Mouse (Mus musculus) CH12.LX (cell line): Measurements from ENCODE around the gene Taf7l. TPM values are rescaled to one million over a fixed set of nuclear protein-coding genes. Genes with fewer than 3 reads are reported as not detected.

Source experiments
- DNase-seq: peaks from one replicate; pipeline ENCODE4 v3.0.0-alpha.2; 2013; ENCODE audit errors: extremely low read depth
- H3K27ac ChIP-seq: 2 replicates; pipeline ENCODE4 v1.5.1; 2012; ENCODE audit warnings: low read depth, mild to moderate bottlenecking, control low read depth, moderate library complexity; ENCODE audit not compliant: insufficient read depth
- H3K27me3 ChIP-seq: replicated peaks from 2 replicates; pipeline ENCODE3; 2012; ENCODE audit warnings: inconsistent platforms
- H3K36me3 ChIP-seq, 2 experiments: replicated peaks in 1 of 2; 2 replicates each; pipeline versions ENCODE3 to v1.6.1; 2012; ENCODE audit warnings: inconsistent platforms in 1 of 2, low read length in 1 of 2, mild to moderate bottlenecking in 1 of 2, mixed read lengths in 1 of 2, moderate library complexity in 1 of 2; ENCODE audit not compliant: control insufficient read depth in 1 of 2, insufficient read depth in 1 of 2
- H3K4me1 ChIP-seq, 2 experiments: 2 replicates each; pipeline ENCODE4 v1.6.1; 2012; ENCODE audit warnings: inconsistent platforms in 1 of 2, moderate library complexity in 1 of 2; ENCODE audit not compliant: insufficient read depth in 2 of 2, control insufficient read depth in 1 of 2
- H3K4me2 ChIP-seq: 2 replicates; pipeline ENCODE4 v1.6.1; 2012; ENCODE audit warnings: low read depth, mild to moderate bottlenecking, control low read depth; ENCODE audit not compliant: poor library complexity, insufficient read depth, severe bottlenecking
- H3K4me3 ChIP-seq, 3 experiments: fragments of 150-350 bp in 1 of 3; sonication (generic) in 1 of 3; replicated peaks in 1 of 3; 2 replicates each; pipeline versions ENCODE3 to v1.5.1; 2011 to 2012; ENCODE audit warnings: low read depth in 2 of 3, low read length in 2 of 3, mild to moderate bottlenecking in 2 of 3, moderate library complexity in 2 of 3, control low read depth in 1 of 3, improper control_type of control experiment in 1 of 3, inconsistent platforms in 1 of 3, mixed read lengths in 1 of 3; ENCODE audit not compliant: poor library complexity in 1 of 3
- H3K79me2 ChIP-seq: replicated peaks from 2 replicates; pipeline ENCODE4 v1.6.1; 2012; ENCODE audit warnings: mild to moderate bottlenecking, moderate library complexity; ENCODE audit not compliant: control insufficient read depth, poor library complexity, insufficient read depth, severe bottlenecking; ENCODE audit errors: extremely low read depth
- H3K9ac ChIP-seq: 2 replicates; pipeline ENCODE4 v1.6.1; 2012; ENCODE audit warnings: low read depth, mild to moderate bottlenecking, control low read depth, moderate library complexity; ENCODE audit not compliant: insufficient read depth
- H3K9me3 ChIP-seq: replicated peaks from 2 replicates; pipeline ENCODE3; 2012; ENCODE audit warnings: low read length, inconsistent platforms, mixed read lengths
- CTCF ChIP-seq, 2 experiments: IDR thresholded peaks in 1 of 2; conservative IDR thresholded peaks in 1 of 2; 2 replicates each; pipeline ENCODE4 v1.5.1; 2011 to 2012; ENCODE audit warnings: low read depth in 2 of 2, low read length in 2 of 2, improper control_type of control experiment in 1 of 2, inconsistent platforms in 1 of 2, mild to moderate bottlenecking in 1 of 2, moderate library complexity in 1 of 2
- ELF1 ChIP-seq: IDR thresholded peaks from 2 replicates; pipeline ENCODE4 v1.6.1; 2014; ENCODE audit warnings: low read depth, mild to moderate bottlenecking, inconsistent platforms, low read length, improper control_type of control experiment
- GABPA ChIP-seq: IDR thresholded peaks from 2 replicates; pipeline ENCODE4 v1.6.1; 2012; ENCODE audit warnings: low read depth, low read length, improper control_type of control experiment, inconsistent platforms; ENCODE audit not compliant: insufficient replicate concordance
- JUND ChIP-seq: conservative IDR thresholded peaks from 2 replicates; pipeline ENCODE4 v1.6.1; 2011; ENCODE audit warnings: low read depth, low read length, improper control_type of control experiment
- MEF2A ChIP-seq: IDR thresholded peaks from 2 replicates; pipeline ENCODE4 v1.6.1; 2014; ENCODE audit warnings: low read depth, mild to moderate bottlenecking, inconsistent platforms, low read length, improper control_type of control experiment, borderline replicate concordance
- PAX5 ChIP-seq: IDR thresholded peaks from 2 replicates; pipeline ENCODE4 v1.6.1; 2012; ENCODE audit warnings: low read length, inconsistent platforms, mixed read lengths
- POLR2A ChIP-seq: IDR thresholded peaks from 2 replicates; pipeline ENCODE4 v1.6.1; 2011; ENCODE audit warnings: low read depth, mild to moderate bottlenecking, improper control_type of control experiment, low read length
- RAD21 ChIP-seq: IDR thresholded peaks from 2 replicates; pipeline ENCODE4 v1.6.1; 2011; ENCODE audit warnings: low read depth, mild to moderate bottlenecking, low read length, improper control_type of control experiment, moderate library complexity
- RCOR1 ChIP-seq: conservative IDR thresholded peaks from 2 replicates; pipeline ENCODE4 v1.6.1; 2012; ENCODE audit warnings: low read depth, mild to moderate bottlenecking, inconsistent platforms, low read length, improper control_type of control experiment
- SIN3A ChIP-seq: IDR thresholded peaks from 2 replicates; pipeline ENCODE4 v1.6.1; 2012; ENCODE audit warnings: low read length, improper control_type of control experiment, inconsistent platforms
- SMC3 ChIP-seq: IDR thresholded peaks from 2 replicates; pipeline ENCODE4 v1.6.1; 2011; ENCODE audit warnings: low read depth, low read length, improper control_type of control experiment
- UBTF ChIP-seq: IDR thresholded peaks from 2 replicates; pipeline ENCODE4 v1.6.1; 2012; ENCODE audit warnings: low read depth, mild to moderate bottlenecking, inconsistent platforms, low read length, improper control_type of control experiment, moderate library complexity
- USF1 ChIP-seq: IDR thresholded peaks from 2 replicates; pipeline ENCODE4 v1.6.1; 2014; ENCODE audit warnings: low read depth, mild to moderate bottlenecking, inconsistent platforms, low read length, improper control_type of control experiment
- USF2 ChIP-seq: conservative IDR thresholded peaks from 2 replicates; pipeline ENCODE4 v1.6.1; 2011; ENCODE audit warnings: low read depth, low read length, improper control_type of control experiment
- ZNF384 ChIP-seq: IDR thresholded peaks from 2 replicates; pipeline ENCODE4 v1.6.1; 2012; ENCODE audit warnings: low read depth, low read length, improper control_type of control experiment, inconsistent platforms
- dilution Hi-C: fragments of 300-500 bp; cut with MboI; formaldehyde crosslinking; loops from 2 replicates; pipeline ENCODE4 v1.14.3; 2020; ENCODE audit warnings: low sequenced_read_pairs; ENCODE audit not compliant: extremely low pct_unique_long_range_greater_than_20kb, extremely low pct_ligation_motif_present
- in situ Hi-C: fragments of 300-500 bp; cut with MboI; formaldehyde crosslinking; loops from 3 replicates; pipeline ENCODE4 v1.14.3; 2019; ENCODE audit warnings: low sequenced_read_pairs, low pct_ligation_motif_present, low pct_unique_long_range_greater_than_20kb, mixed read lengths
- polyA plus RNA-seq: library from polyadenylated mRNA; unstranded; fragments of >175 nt; gene quantifications from 2 replicates; pipeline ENCODE4 v1.2.1, GENCODE M21; 2012; ENCODE audit warnings: low read depth; ENCODE audit not compliant: insufficient read length
- total RNA-seq, 2 experiments: library from RNA; depleted of rRNA; stranded (reverse); fragments of 300-350 nt in 1 of 2; fragments of >200 nt in 1 of 2; gene quantifications; 2 replicates each; pipeline ENCODE4 v1.2.3; 2012 to 2014

Gene Taf7l
- total RNA-seq (2012; rRNA removed) (not detected in 2 replicates), total RNA-seq (2014; rRNA removed) (not detected in 2 replicates), polyA plus RNA-seq (not detected in 2 replicates)

DNA sequence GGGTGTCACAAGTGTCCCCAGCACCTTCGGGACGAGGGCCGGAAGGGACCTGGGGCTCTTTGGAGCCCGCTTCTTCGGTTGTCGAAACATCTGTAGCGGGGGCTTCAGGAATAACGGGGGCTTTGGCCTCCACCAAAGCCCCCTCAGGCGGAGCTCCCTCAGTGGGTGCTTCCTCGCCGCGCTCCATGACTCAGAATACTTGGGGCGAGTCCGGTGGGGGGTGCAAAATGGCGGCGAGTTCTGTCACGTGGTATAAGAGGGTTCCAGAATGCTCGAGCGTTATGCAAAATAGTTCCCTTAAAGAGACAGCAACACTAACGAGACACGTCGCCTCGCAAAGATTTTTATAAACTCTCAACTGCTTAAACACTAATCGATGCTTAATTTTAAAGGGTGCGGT lies at the start of gene Taf7l:
Taf7l (minus strand) TSS at position 201 of the 400 bp plus-strand sequence.
- Histone ChIP-seq H3K27ac (no peak within 1 kb of the TSS), H3K4me2 (no peak within 1 kb of the TSS), H3K27me3 (no peaks in the 10 kb centered on the region), H3K9me3 (peaks cover 7% of the 10 kb centered on the region), H3K79me2 (no peaks in the 10 kb centered on the region), H3K4me1 (no peaks in the 10 kb centered on the region), H3K9ac (no peak within 1 kb of the TSS), H3K36me3 (no peaks in the 10 kb centered on the region), H3K4me3 (no peak within 1 kb of the TSS)
- no peak for DNase-seq
- in situ Hi-C loops (no loop called here), dilution Hi-C loops (no loop called here)
- TF ChIP-seq SMC3 = no peak
- no peak for TF ChIP-seq USF1
- TF ChIP-seq SIN3A = no peak
- TF ChIP-seq GABPA = no peak
- no peak for TF ChIP-seq POLR2A
- no peak for TF ChIP-seq USF2
- TF ChIP-seq CTCF (conservative IDR thresholded peaks at IDR 0.05 in 1 of 2, IDR thresholded peaks at IDR 0.05 in 1 of 2; ENCODE audit: low read depth in 2 of 2, low read length in 2 of 2) = no peak
- TF ChIP-seq ZNF384 = no peak
- TF ChIP-seq RCOR1 = no peak
- no peak for TF ChIP-seq ELF1

- H3K27ac ChIP-seq = no peak overlapping the region
Measured at GRCm38 (mm10) chrX:134525260-134525659, 49.0 kb upstream of the Taf7l start.

GRCm38 (mm10) chrX:134523772-134524171 lies 47.5 kb upstream of the Taf7l start:
- TF ChIP-seq PAX5 (no peak), RAD21 (no peak), CTCF (conservative IDR thresholded peaks at IDR 0.05 in 1 of 2, IDR thresholded peaks at IDR 0.05 in 1 of 2; ENCODE audit: low read depth in 2 of 2, low read length in 2 of 2) (no peak), MEF2A (no peak), JUND (no peak)
- Histone ChIP-seq H3K9ac (no peak overlapping the region), H3K9me3 (no peaks in the 10 kb centered on the region), H3K36me3 (no peaks in the 10 kb centered on the region), H3K79me2 (no peaks in the 10 kb centered on the region), H3K27me3 (no peaks in the 10 kb centered on the region), H3K4me3 (no peak overlapping the region), H3K4me2 (no peak overlapping the region), H3K27ac (no peak overlapping the region), H3K4me1 (no peaks in the 10 kb centered on the region)
- dilution Hi-C loops (no loop called here), in situ Hi-C loops (no loop called here)
- DNase-seq = no peak

More at GRCm38 (mm10) chrX:134525260-134525659, 49.0 kb upstream of the Taf7l start:
- Histone ChIP-seq H3K4me3 (no peak overlapping the region), H3K9me3 (no peaks in the 10 kb centered on the region), H3K9ac (no peak overlapping the region), H3K27me3 (no peaks in the 10 kb centered on the region), H3K4me2 (no peak overlapping the region), H3K79me2 (no peaks in the 10 kb centered on the region), H3K36me3 (no peaks in the 10 kb centered on the region), H3K4me1 (no peaks in the 10 kb centered on the region)
- in situ Hi-C loops = no loop called here
- TF ChIP-seq UBTF = no peak
- DNase-seq = no peak
- dilution Hi-C loops = no loop called here
